Mouse (Mus musculus) limb, embryonic 14.5 days (tissue): ENCODE results near the gene Asb8. TPM values are rescaled to one million over a fixed set of nuclear protein-coding genes. Genes with fewer than 3 reads are reported as not detected.
A peak's percentile ranks its signal among the peaks of the same experiment; 100 is the strongest.

Experiments
- ATAC-seq: fragments of 200-750 bp; cut with Nextera tagmentation; 2 replicates; pipeline ENCODE4 v1.8.0; 2017; ENCODE audit warnings: low read depth, moderate number of reproducible peaks, moderate TSS enrichment; ENCODE audit not compliant: low FRiP score
- DNase-seq: peaks from one replicate; pipeline ENCODE4 v3.0.0-alpha.2; 2015; ENCODE audit warnings: low spot score
- H3K27ac ChIP-seq: fragments of 300-500 bp; sonication (generic); replicated peaks from 2 replicates; pipeline ENCODE4 v1.5.1; 2014; ENCODE audit warnings: low read depth, mild to moderate bottlenecking, low read length, moderate library complexity, mixed read lengths
- H3K27me3 ChIP-seq: fragments of 300-500 bp; sonication (generic); 2 replicates; pipeline ENCODE4 v1.6.1; 2014; ENCODE audit warnings: low read length, mixed read lengths; ENCODE audit not compliant: control insufficient read depth, insufficient read depth
- H3K36me3 ChIP-seq: fragments of 300-500 bp; sonication (generic); 2 replicates; pipeline ENCODE4 v1.6.1; 2014; ENCODE audit warnings: mild to moderate bottlenecking, low read length, moderate library complexity, mixed read lengths; ENCODE audit not compliant: control insufficient read depth, insufficient read depth
- H3K4me1 ChIP-seq: fragments of 300-500 bp; sonication (generic); 2 replicates; pipeline ENCODE4 v1.6.1; 2014; ENCODE audit warnings: antibody characterized with exemption, low read length, mixed read lengths; ENCODE audit not compliant: control insufficient read depth, insufficient read depth
- H3K4me2 ChIP-seq: fragments of 300-500 bp; sonication (generic); replicated peaks from 2 replicates; pipeline ENCODE4 v1.6.1; 2014; ENCODE audit warnings: low read depth, mild to moderate bottlenecking, low read length, moderate library complexity; ENCODE audit not compliant: severe bottlenecking
- H3K4me3 ChIP-seq: fragments of 300-500 bp; sonication (generic); replicated peaks from 2 replicates; pipeline ENCODE4 v1.5.1; 2014; ENCODE audit warnings: low read length
- H3K9ac ChIP-seq: fragments of 300-500 bp; sonication (generic); 2 replicates; pipeline ENCODE4 v1.6.1; 2014; ENCODE audit warnings: mild to moderate bottlenecking, low read depth, low read length, moderate library complexity; ENCODE audit not compliant: severe bottlenecking
- H3K9me3 ChIP-seq: fragments of 300-500 bp; sonication (generic); 2 replicates; pipeline ENCODE4 v1.6.1; 2016; ENCODE audit warnings: low read length; ENCODE audit not compliant: control insufficient read depth
- POLR2A ChIP-seq: fragments of 200-500 bp; IDR thresholded peaks from 2 replicates; pipeline ENCODE4 v1.8.0; 2012; ENCODE audit warnings: inconsistent platforms, mild to moderate bottlenecking, moderate library complexity, borderline replicate concordance; ENCODE audit not compliant: insufficient read depth, insufficient read length; ENCODE audit errors: extremely low read depth
- WGBS: fragments of 180-500 bp; shearing (Covaris S2); extraction: QIAGEN DNeasy Blood & Tissue Kit; methylation state at CpG from one replicate; pipeline ENCODE4 v1.1.7; 2014; 5-methylcytosine and 5-hydroxymethylcytosine counted together
- polyA plus RNA-seq, 2 experiments: library from polyadenylated mRNA; depleted of rRNA in 1 of 2; stranded (reverse) in 1 of 2; unstranded in 1 of 2; fragments of >200 nt; fragmentation: Nextera tagmentation in 1 of 2; extraction: Ambion mirVana in 1 of 2; gene quantifications; 2 replicates each; pipeline versions ENCODE4 v1.2.1 to v1.2.3; 2012 to 2014

Asb8 gene
- polyA plus RNA-seq, 2 experiments, result 42.4 to 55.7 TPM

- Histone ChIP-seq H3K9me3 (no peaks in the 10 kb centered on the region), H3K4me3 (no peak overlapping the region), H3K4me1 (no peaks in the 10 kb centered on the region), H3K36me3 (no peaks in the 10 kb centered on the region), H3K9ac (no peak overlapping the region), H3K27me3 (no peaks in the 10 kb centered on the region), H3K4me2 (no peak overlapping the region), H3K27ac (no peak overlapping the region)
- ATAC-seq (no peak), DNase-seq (peak; percentile 22)
- 58% methylated on average over 4 of the region's 4 CpGs for WGBS
- TF ChIP-seq POLR2A, result no peak
Observed at GRCm38 (mm10) chr15:98184456-98184855, 19.0 kb upstream of the Asb8 start.

GRCm38 (mm10) chr15:98181856-98182570, 16.6 kb upstream of the Asb8 start:
- no peaks in the 10 kb centered on the region for H3K4me1 ChIP-seq
- no peak for TF ChIP-seq POLR2A
- H3K4me3 ChIP-seq, result no peak overlapping the region
- 65% methylated on average over 12 of the region's 12 CpGs for WGBS
- H3K4me2 ChIP-seq, result no peak overlapping the region
- H3K9me3 ChIP-seq, result no peaks in the 10 kb centered on the region
- no peak overlapping the region for H3K27ac ChIP-seq
- DNase-seq (no peak), ATAC-seq (no peak)
- H3K27me3 ChIP-seq, result no peaks in the 10 kb centered on the region
- no peaks in the 10 kb centered on the region for H3K36me3 ChIP-seq
- no peak overlapping the region for H3K9ac ChIP-seq

- no peaks in the 10 kb centered on the region for H3K9me3 ChIP-seq
- ATAC-seq (peak; percentile 97), DNase-seq (peak; percentile 91)
- no peaks in the 10 kb centered on the region for H3K36me3 ChIP-seq
- no peaks in the 10 kb centered on the region for H3K27me3 ChIP-seq
- 0% methylated on average over 27 of the region's 30 CpGs for WGBS
- H3K4me2 ChIP-seq, result peak overlapping the region; percentile 61
- no peak overlapping the region for H3K27ac ChIP-seq
- peak overlapping the region; percentile 36 for H3K9ac ChIP-seq
- no peak for TF ChIP-seq POLR2A
- peak overlapping the region; percentile 50 for H3K4me3 ChIP-seq
- no peaks in the 10 kb centered on the region for H3K4me1 ChIP-seq
Observed at GRCm38 (mm10) chr15:98181132-98181711, 15.8 kb upstream of the Asb8 start.

- Histone ChIP-seq H3K27me3 (no peaks in the 10 kb centered on the region), H3K36me3 (no peaks in the 10 kb centered on the region), H3K27ac (no peak overlapping the region), H3K9me3 (no peaks in the 10 kb centered on the region), H3K4me3 (peak overlapping the region; percentile 50), H3K4me1 (no peaks in the 10 kb centered on the region), H3K9ac (peak overlapping the region; percentile 36), H3K4me2 (peak overlapping the region; percentile 61)
- no peak for DNase-seq
- WGBS, result 7% methylated on average over 26 of the region's 26 CpGs
- no peak for TF ChIP-seq POLR2A
- ATAC-seq, result no peak
Observed at GRCm38 (mm10) chr15:98180567-98181131, 15.2 kb upstream of the Asb8 start.

GRCm38 (mm10) chr15:98177320-98177719, 11.9 kb upstream of the Asb8 start:
- Histone ChIP-seq H3K27me3 (no peaks in the 10 kb centered on the region; the same call in 1 of the 2 replicates), H3K4me3 (no peak overlapping the region), H3K9me3 (no peaks in the 10 kb centered on the region), H3K36me3 (no peaks in the 10 kb centered on the region), H3K27ac (no peak overlapping the region), H3K4me2 (no peak overlapping the region), H3K9ac (no peak overlapping the region), H3K4me1 (no peaks in the 10 kb centered on the region)
- no peak for ATAC-seq
- no peak for DNase-seq
- TF ChIP-seq POLR2A, result no peak
- WGBS, result 51% methylated on average over 3 of the region's 3 CpGs
